Mouse (Mus musculus) adrenal gland, postnatal 0 days (tissue): ENCODE data around the gene Pde6g. TPM values are rescaled to one million over a fixed set of nuclear protein-coding genes. Genes with fewer than 3 reads are reported as not detected.

Source experiments
- polyA plus RNA-seq: library from polyadenylated mRNA; unstranded; fragments of >200 nt; fragmentation: Nextera tagmentation; extraction: Ambion mirVana; gene quantifications from 2 replicates; pipeline ENCODE4 v1.2.1, GENCODE M21; 2015

The Pde6g gene
- polyA plus RNA-seq, result not detected in 2 replicates

GRCm38 (mm10) chr11:120453306-120453705 lies at the start of gene Pde6g:
Pde6g (minus strand) TSS chr11:120453500.

DNA sequence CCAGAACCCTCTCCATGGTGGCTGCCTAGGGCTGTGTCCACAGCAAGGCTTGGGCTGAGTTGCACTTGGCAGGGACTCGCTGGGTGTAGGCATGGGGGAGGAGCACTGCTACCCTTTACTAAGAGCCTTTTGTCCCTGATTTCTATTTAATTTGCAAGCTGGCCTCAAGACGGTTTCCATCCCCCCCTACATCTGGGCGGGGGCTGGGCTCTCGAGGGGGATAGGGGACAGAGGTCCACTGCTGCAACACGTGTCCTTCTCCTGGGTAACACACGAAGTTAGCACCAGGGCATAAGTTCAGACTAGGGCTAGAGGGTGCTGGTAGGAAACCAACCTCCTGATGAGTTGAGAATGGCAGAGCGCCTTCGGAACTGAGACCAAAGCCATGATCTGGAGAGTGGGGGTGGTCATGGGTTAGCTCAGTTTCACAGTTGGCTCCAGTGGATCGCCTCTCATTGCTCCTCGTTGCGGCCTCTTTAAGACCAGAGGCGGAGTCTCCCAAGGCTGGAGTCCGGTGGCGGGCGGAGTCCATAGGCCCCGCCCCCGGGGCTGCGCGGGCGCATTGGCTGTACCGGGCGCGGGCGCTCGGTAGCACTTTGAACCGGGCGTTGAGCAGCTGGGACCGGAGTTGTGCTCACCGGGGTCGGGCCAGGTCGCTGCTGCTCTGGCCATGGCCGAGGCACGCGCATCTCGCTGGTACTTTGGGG lies 38.2 kb upstream of the Pde6g start, which contains the start of gene Slc25a10:
Slc25a10 (plus strand) TSS at position 524 of the 707 bp plus-strand sequence.

GRCm38 (mm10) chr11:120484265-120484981 lies 31.1 kb upstream of the Pde6g start, which contains the start of gene Mrpl12:
Mrpl12 (plus strand) TSS chr11:120484613.

GRCm38 (mm10) chr11:120467051-120467735 lies 13.9 kb upstream of the Pde6g start, which contains the start of gene Arl16:
Arl16 (minus strand) TSS chr11:120467607.

GRCm38 (mm10) chr11:120457772-120458751 lies 4.8 kb upstream of the Pde6g start, which contains the start of the genes Oxld1 and Ccdc137:
Oxld1 (minus strand) TSS chr11:120458068.
Ccdc137 (plus strand) TSS chr11:120458115.

DNA sequence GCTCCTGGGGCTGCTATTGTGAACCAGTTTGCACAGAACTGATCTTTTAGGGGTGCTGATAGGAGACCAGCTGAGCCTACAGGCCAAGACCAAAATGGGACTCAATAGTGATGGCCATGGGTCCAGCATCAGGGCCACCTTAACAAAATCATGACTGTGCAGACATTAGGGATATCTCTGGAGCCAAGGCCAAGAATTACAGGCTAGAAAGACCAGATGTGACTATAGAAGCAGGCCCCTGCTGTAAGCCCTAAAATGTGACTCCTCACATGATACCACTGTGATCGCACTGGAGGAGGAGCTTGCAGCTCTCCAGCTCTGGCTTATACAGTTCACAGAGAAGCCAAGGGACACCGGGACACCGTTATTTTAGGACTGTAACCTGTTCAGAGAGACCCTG lies 11.0 kb downstream of the Pde6g start, which contains the start of gene Tspan10:
Tspan10 (plus strand) TSS at position 301 of the 400 bp plus-strand sequence.

GRCm38 (mm10) chr11:120437152-120437856 lies 16.0 kb downstream of the Pde6g start, which contains the start of gene Nploc4:
Nploc4 (minus strand) TSS chr11:120437708.

Other genes starting within 250 kb of the Pde6g start
- gene Bahcc1, start 220.6 kb downstream of the Pde6g start, polyA plus RNA-seq, result 4.2 TPM in 2 replicates
- 924 and 1,111 TPM in 2 replicates for gene Actg1, start 105.0 kb downstream of the Pde6g start, polyA plus RNA-seq
- gene Fscn2, start 92.0 kb downstream of the Pde6g start, polyA plus RNA-seq, result 0.49 and 0.69 TPM in 2 replicates
- gene Faap100, start 74.7 kb downstream of the Pde6g start, polyA plus RNA-seq, result 15.2 and 21.4 TPM in 2 replicates
- 20.4 and 26.7 TPM in 2 replicates for gene Nploc4, start 15.8 kb downstream of the Pde6g start, polyA plus RNA-seq
- not detected in 2 replicates for gene Tspan10, start 10.9 kb downstream of the Pde6g start, polyA plus RNA-seq
- gene Oxld1, start 4.6 kb upstream of the Pde6g start, polyA plus RNA-seq, result 54.3 and 83.5 TPM in 2 replicates
- gene Ccdc137, start 4.6 kb upstream of the Pde6g start, polyA plus RNA-seq, result 17.7 and 21.3 TPM in 2 replicates
- 38.6 and 47.5 TPM in 2 replicates for gene Arl16, start 14.1 kb upstream of the Pde6g start, polyA plus RNA-seq
- 164 and 216 TPM in 2 replicates for gene Mrpl12, start 31.1 kb upstream of the Pde6g start, polyA plus RNA-seq
- 37.8 and 83.2 TPM in 2 replicates for gene Slc25a10, start 38.3 kb upstream of the Pde6g start, polyA plus RNA-seq
- 2.4 and 2.5 TPM in 2 replicates for gene Gcgr, start 77.2 kb upstream of the Pde6g start, polyA plus RNA-seq
- 173 and 184 TPM in 2 replicates for gene Mcrip1, start 96.2 kb upstream of the Pde6g start, polyA plus RNA-seq
- gene Ppp1r27, start 97.6 kb upstream of the Pde6g start, polyA plus RNA-seq, result 0.39 and 1.3 TPM in 2 replicates
- gene P4hb, start 119.8 kb upstream of the Pde6g start, polyA plus RNA-seq, result 393 and 466 TPM in 2 replicates
- 318 and 341 TPM in 2 replicates for gene Arhgdia, start 128.1 kb upstream of the Pde6g start, polyA plus RNA-seq
- gene Alyref, start 144.9 kb upstream of the Pde6g start, polyA plus RNA-seq, result 271 and 273 TPM in 2 replicates
- 152 and 197 TPM in 2 replicates for gene Anapc11, start 144.9 kb upstream of the Pde6g start, polyA plus RNA-seq
- 1.7 and 3.3 TPM in 2 replicates for gene Npb, start 155.0 kb upstream of the Pde6g start, polyA plus RNA-seq
- gene Pcyt2, start 164.4 kb upstream of the Pde6g start, polyA plus RNA-seq, result 62.0 and 82.8 TPM in 2 replicates
- gene Sirt7, start 171.7 kb upstream of the Pde6g start, polyA plus RNA-seq, result 33.3 and 62.9 TPM in 2 replicates
- gene Mafg, start 180.1 kb upstream of the Pde6g start, polyA plus RNA-seq, result 18.1 and 19.0 TPM in 2 replicates
- 5.8 and 9.0 TPM in 2 replicates for gene Pycr1, start 190.3 kb upstream of the Pde6g start, polyA plus RNA-seq
- 0.22 and 0.95 TPM in 2 replicates for gene Myadml2, start 194.7 kb upstream of the Pde6g start, polyA plus RNA-seq
- 6.2 and 6.7 TPM in 2 replicates for gene Notum, start 207.7 kb upstream of the Pde6g start, polyA plus RNA-seq
- 103 and 122 TPM in 2 replicates for gene Aspscr1, start 219.5 kb upstream of the Pde6g start, polyA plus RNA-seq